ENCODE assay signal across 11 mouse cellular contexts in the genomic region with DNA sequence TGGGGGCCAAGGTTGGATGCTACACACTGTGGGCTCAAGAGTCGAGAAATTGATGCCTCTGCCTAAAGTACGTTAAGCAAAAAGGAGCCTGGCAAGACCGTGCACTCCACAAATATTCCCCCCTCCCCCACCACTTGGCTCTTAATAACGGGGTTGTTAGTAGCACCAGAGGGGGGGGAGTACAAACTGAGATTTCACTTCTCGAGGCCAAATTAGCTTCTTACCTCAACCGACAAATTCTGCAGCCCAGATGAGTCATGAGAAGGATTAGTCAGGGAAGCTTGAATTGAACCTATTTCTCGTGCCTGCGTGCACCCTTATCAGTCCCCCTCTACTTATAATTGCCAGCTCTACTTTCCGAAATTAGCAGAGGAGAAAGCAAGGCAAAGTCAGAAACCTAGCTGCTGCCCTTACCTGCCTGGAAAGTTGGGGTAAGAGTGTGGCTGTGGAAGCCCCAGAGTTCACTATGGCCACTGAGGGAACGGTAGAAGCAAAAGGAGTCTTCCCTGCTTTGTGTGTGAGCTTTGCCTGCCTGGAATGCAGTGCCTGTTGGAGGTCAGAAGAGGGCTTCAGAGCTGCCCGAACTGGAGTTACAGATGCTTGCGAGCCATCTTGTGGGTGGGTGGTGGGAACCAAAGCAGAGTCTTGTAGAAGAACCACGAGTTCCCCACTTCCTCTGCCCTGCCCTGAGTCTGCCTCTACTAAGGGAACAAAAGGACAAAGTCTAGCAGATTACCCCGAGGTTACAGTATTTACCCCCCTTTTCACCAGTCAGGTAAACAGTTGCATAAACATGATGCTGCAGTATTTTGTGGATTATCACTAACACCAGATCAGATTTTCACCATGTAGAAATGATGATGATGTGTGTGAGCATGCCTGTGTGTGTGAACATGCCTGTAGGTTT.
DNase-seq lines count a peak whose midpoint lies in the region; TF ChIP-seq lines count a peak whose summit lies in the region.
"Had no signal": no experiment of that assay in that cellular context is flagged by ENCODE, and none has a peak within 500 bp of the region (broad histone marks: within the 10 kb centered on the region; RNA-seq: fewer than 3 reads in every experiment).

No protein-coding gene starts in this region.

- TF ChIP-seq POLR2A in brain, embryonic 14.5 days (IDR thresholded peaks at IDR 0.05; ENCODE audit: borderline replicate concordance, extremely low read depth, insufficient read depth, insufficient read length, poor library complexity, severe bottlenecking), result no peak

- intact Hi-C loops in heart, postnatal 10 days (cut with DNase I), result loop anchor here (5.0 kb wide), 1 partner anchor 99 kb away; no protein-coding TSS in a partner anchor

- TF ChIP-seq CTCF in brain, embryonic 14.5 days (IDR thresholded peaks at IDR 0.05; ENCODE audit: borderline replicate concordance, extremely low read depth, insufficient read depth, insufficient read length), result no peak

- peak; percentile 21 to 44 for DNase-seq in kidney, postnatal 36 days
- DNase-seq in kidney, adult 8-10 months, result no peak
- DNase-seq in NIH3T3 (ENCODE audit: low read depth), result peak; percentile 50
- DNase-seq in brain, embryonic 14.5 days (ENCODE audit: low read depth), result peak; percentile 54
- peak; percentile 39 to 47 for DNase-seq in heart, postnatal 10 days
- no peak for DNase-seq in thymus, postnatal 36 days
- DNase-seq in testis, postnatal 10 days (ENCODE audit: low spot score), result no peak
- DNase-seq: cerebellum, adult 11 months; kidney, postnatal 14 days; lung, adult 2 months; right cerebral cortex, postnatal 14 days had no signal

Comparison
In these comparisons a context has a peak if more than half of its experiments do, and no peak if none do; other contexts are left out.
1. DNase-seq: peak in kidney, postnatal 36 days (2 of 2), NIH3T3 (single experiment), brain, embryonic 14.5 days (single experiment) and heart, postnatal 10 days (2 of 2); none in kidney, adult 8-10 months (0 of 2), thymus, postnatal 36 days (0 of 2) and testis, postnatal 10 days (single experiment).